Mouse (Mus musculus): Measurements from ENCODE around the gene Ttc9b. TPM values are rescaled to one million over a fixed set of nuclear protein-coding genes. Genes with fewer than 3 reads are reported as not detected.
"Not testable (repeated sequence)": the region's sequence is repeated elsewhere in the genome, so short reads cannot be mapped to it uniquely, and the experiment has no call there.

Gene Ttc9b
- polyA plus RNA-seq, 1 experiment from 2014 or later: 12.6 TPM

DNA sequence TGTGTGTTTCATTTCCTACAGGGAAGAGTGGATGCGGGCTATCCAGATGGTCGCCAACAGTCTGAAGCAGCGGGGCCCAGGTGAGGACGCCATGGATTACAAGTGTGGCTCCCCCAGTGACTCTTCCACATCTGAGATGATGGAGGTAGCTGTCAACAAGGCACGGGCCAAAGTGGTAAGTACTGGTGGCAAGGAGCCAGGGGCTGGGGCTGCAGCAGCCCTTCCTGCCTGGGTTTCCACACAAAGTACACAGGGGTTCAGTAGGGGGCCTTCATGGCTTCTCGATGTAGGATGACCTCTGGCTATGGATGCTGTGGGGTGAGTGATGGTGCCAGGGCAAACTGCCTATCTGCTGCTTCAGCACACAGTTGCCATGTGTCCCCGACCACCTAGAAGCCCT lies 24.9 kb upstream of the Ttc9b start:
- not testable (repeated sequence) for ATAC-seq (replicated peaks; ENCODE audit: low FRiP score); H3K4me1 ChIP-seq (replicated peaks; ENCODE audit: control insufficient read depth, insufficient read depth, low read length); H3K27me3 ChIP-seq (ENCODE audit: control insufficient read depth, insufficient read depth, low read length); H3K9me3 ChIP-seq (ENCODE audit: control insufficient read depth, low read length); H3K36me3 ChIP-seq (ENCODE audit: control insufficient read depth, insufficient read depth, low read length); H3K4me3 ChIP-seq (ENCODE audit: low read depth, low read length); H3K27ac ChIP-seq (ENCODE audit: low read depth, low read length); H3K9ac ChIP-seq (ENCODE audit: low read length); DNase-seq (ENCODE audit: low spot score); H3K4me2 ChIP-seq (ENCODE audit: low read depth, low read length, severe bottlenecking)
- 93% methylated on average over 7 of the region's 7 CpGs for WGBS

- Histone ChIP-seq H3K9ac (ENCODE audit: low read length) (no peak overlapping the region), H3K27ac (ENCODE audit: low read depth, low read length) (no peak overlapping the region), H3K4me1 (replicated peaks; ENCODE audit: control insufficient read depth, insufficient read depth, low read length) (no peaks in the 10 kb centered on the region), H3K9me3 (ENCODE audit: control insufficient read depth, low read length) (no peaks in the 10 kb centered on the region), H3K4me2 (ENCODE audit: low read depth, low read length, severe bottlenecking) (no peak overlapping the region), H3K27me3 (ENCODE audit: control insufficient read depth, insufficient read depth, low read length) (no peaks in the 10 kb centered on the region), H3K36me3 (ENCODE audit: control insufficient read depth, insufficient read depth, low read length) (peaks cover 2% of the 10 kb centered on the region; the same call in 1 of the 2 replicates), H3K4me3 (ENCODE audit: low read depth, low read length) (no peak overlapping the region)
- no peak for ATAC-seq (replicated peaks; ENCODE audit: low FRiP score)
- WGBS: 93% methylated on average over 4 of the region's 4 CpGs
- no peak for DNase-seq (ENCODE audit: low spot score)
These were observed 22.3 kb upstream of the Ttc9b start for GRCm38 (mm10) chr7:27631439-27631838.

- DNase-seq (ENCODE audit: low spot score) (no peak), ATAC-seq (replicated peaks; ENCODE audit: low FRiP score) (no peak)
- Histone ChIP-seq H3K4me3 (ENCODE audit: low read depth, low read length) (no peak overlapping the region), H3K4me1 (replicated peaks; ENCODE audit: control insufficient read depth, insufficient read depth, low read length) (no peaks in the 10 kb centered on the region), H3K9ac (ENCODE audit: low read length) (no peak overlapping the region), H3K36me3 (ENCODE audit: control insufficient read depth, insufficient read depth, low read length) (peaks cover 2% of the 10 kb centered on the region; the same call in 1 of the 2 replicates), H3K27ac (ENCODE audit: low read depth, low read length) (no peak overlapping the region), H3K4me2 (ENCODE audit: low read depth, low read length, severe bottlenecking) (no peak overlapping the region), H3K9me3 (ENCODE audit: control insufficient read depth, low read length) (no peaks in the 10 kb centered on the region), H3K27me3 (ENCODE audit: control insufficient read depth, insufficient read depth, low read length) (no peaks in the 10 kb centered on the region)
- WGBS: 93% methylated on average over 6 of the region's 6 CpGs
These were observed 20.5 kb upstream of the Ttc9b start for GRCm38 (mm10) chr7:27633166-27633565.

DNA sequence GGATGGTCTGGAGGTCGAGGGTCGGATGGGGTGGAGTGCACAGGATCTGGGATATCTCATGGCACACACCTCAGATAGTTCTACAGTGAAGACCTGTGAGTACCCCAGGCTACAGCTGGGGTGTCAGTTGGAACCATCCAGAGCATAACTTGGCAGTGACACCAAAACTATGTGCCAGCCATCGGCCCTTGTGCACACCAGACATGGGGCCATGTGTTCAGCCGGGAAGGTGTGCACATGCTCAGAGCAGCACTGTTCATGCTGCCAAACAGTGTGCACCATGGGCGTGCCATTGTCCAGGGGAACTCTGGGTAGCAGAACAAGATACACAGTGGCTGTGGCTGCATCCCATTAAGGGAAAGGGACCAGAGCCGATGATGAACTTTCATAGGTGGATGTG lies 19.0 kb upstream of the Ttc9b start:
- H3K9me3 ChIP-seq (ENCODE audit: control insufficient read depth, low read length): no peaks in the 10 kb centered on the region
- no peak overlapping the region for H3K9ac ChIP-seq (ENCODE audit: low read length)
- H3K27me3 ChIP-seq (ENCODE audit: control insufficient read depth, insufficient read depth, low read length): no peaks in the 10 kb centered on the region
- WGBS: 96% methylated on average over 6 of the region's 6 CpGs
- ATAC-seq (replicated peaks; ENCODE audit: low FRiP score) (no peak), DNase-seq (ENCODE audit: low spot score) (no peak)
- no peak overlapping the region for H3K4me2 ChIP-seq (ENCODE audit: low read depth, low read length, severe bottlenecking)
- H3K36me3 ChIP-seq (ENCODE audit: control insufficient read depth, insufficient read depth, low read length): no peaks in the 10 kb centered on the region; the same call in 1 of the 2 replicates
- no peak overlapping the region for H3K27ac ChIP-seq (ENCODE audit: low read depth, low read length)
- H3K4me1 ChIP-seq (replicated peaks; ENCODE audit: control insufficient read depth, insufficient read depth, low read length): no peaks in the 10 kb centered on the region
- no peak overlapping the region for H3K4me3 ChIP-seq (ENCODE audit: low read depth, low read length)

GRCm38 (mm10) chr7:27635094-27635493 lies 18.6 kb upstream of the Ttc9b start:
- not testable (repeated sequence) for H3K36me3 ChIP-seq (ENCODE audit: control insufficient read depth, insufficient read depth, low read length); H3K4me1 ChIP-seq (replicated peaks; ENCODE audit: control insufficient read depth, insufficient read depth, low read length); DNase-seq (ENCODE audit: low spot score); H3K27ac ChIP-seq (ENCODE audit: low read depth, low read length); H3K4me3 ChIP-seq (ENCODE audit: low read depth, low read length); H3K9me3 ChIP-seq (ENCODE audit: control insufficient read depth, low read length); H3K9ac ChIP-seq (ENCODE audit: low read length); H3K4me2 ChIP-seq (ENCODE audit: low read depth, low read length, severe bottlenecking); H3K27me3 ChIP-seq (ENCODE audit: control insufficient read depth, insufficient read depth, low read length); ATAC-seq (replicated peaks; ENCODE audit: low FRiP score)
- WGBS: 95% methylated on average over 2 of the region's 2 CpGs

- no peak overlapping the region for H3K4me2 ChIP-seq (ENCODE audit: low read depth, low read length, severe bottlenecking)
- H3K36me3 ChIP-seq (ENCODE audit: control insufficient read depth, insufficient read depth, low read length): no peaks in the 10 kb centered on the region
- no peak overlapping the region for H3K27ac ChIP-seq (ENCODE audit: low read depth, low read length)
- WGBS: 48% methylated on average over 1 of the region's 1 CpGs
- no peaks in the 10 kb centered on the region for H3K4me1 ChIP-seq (replicated peaks; ENCODE audit: control insufficient read depth, insufficient read depth, low read length)
- no peaks in the 10 kb centered on the region for H3K9me3 ChIP-seq (ENCODE audit: control insufficient read depth, low read length)
- DNase-seq (ENCODE audit: low spot score) (no peak), ATAC-seq (replicated peaks; ENCODE audit: low FRiP score) (no peak)
- no peaks in the 10 kb centered on the region for H3K27me3 ChIP-seq (ENCODE audit: control insufficient read depth, insufficient read depth, low read length)
- H3K9ac ChIP-seq (ENCODE audit: low read length): no peak overlapping the region
- no peak overlapping the region for H3K4me3 ChIP-seq (ENCODE audit: low read depth, low read length)
These were observed 9.2 kb upstream of the Ttc9b start for GRCm38 (mm10) chr7:27644471-27644870.

DNA sequence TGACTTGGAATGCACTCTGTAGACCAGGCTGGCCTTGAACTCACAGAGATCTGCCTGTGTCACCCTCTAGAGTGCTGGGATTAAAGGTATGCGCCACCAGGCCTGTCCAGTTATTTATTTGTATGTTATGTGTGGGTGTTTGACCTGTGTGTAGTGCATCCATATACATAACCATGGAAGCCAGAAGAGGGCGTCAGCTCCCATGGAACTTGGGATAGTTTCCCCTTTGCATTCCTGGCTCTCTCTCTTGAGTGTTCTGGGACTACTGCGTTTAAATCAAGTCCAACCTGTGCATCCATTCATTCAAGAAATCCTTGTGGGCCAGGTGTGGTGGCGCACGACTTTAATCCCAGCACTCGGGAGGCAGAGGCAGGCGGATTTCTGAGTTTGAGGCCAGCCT lies 7.2 kb upstream of the Ttc9b start:
- no peak for DNase-seq (ENCODE audit: low spot score)
- WGBS: 89% methylated on average over 7 of the region's 7 CpGs
- ATAC-seq (replicated peaks; ENCODE audit: low FRiP score): no peak
- H3K27me3 ChIP-seq (ENCODE audit: control insufficient read depth, insufficient read depth, low read length): no peaks in the 10 kb centered on the region
- no peaks in the 10 kb centered on the region for H3K4me1 ChIP-seq (replicated peaks; ENCODE audit: control insufficient read depth, insufficient read depth, low read length)
- no peak overlapping the region for H3K4me2 ChIP-seq (ENCODE audit: low read depth, low read length, severe bottlenecking)
- no peak overlapping the region for H3K4me3 ChIP-seq (ENCODE audit: low read depth, low read length)
- H3K9me3 ChIP-seq (ENCODE audit: control insufficient read depth, low read length): no peaks in the 10 kb centered on the region
- H3K9ac ChIP-seq (ENCODE audit: low read length): no peak overlapping the region
- H3K27ac ChIP-seq (ENCODE audit: low read depth, low read length): no peak overlapping the region
- no peaks in the 10 kb centered on the region for H3K36me3 ChIP-seq (ENCODE audit: control insufficient read depth, insufficient read depth, low read length)

GRCm38 (mm10) chr7:27647281-27648002 lies 6.3 kb upstream of the Ttc9b start:
- 84% methylated on average over 6 of the region's 6 CpGs for WGBS
- no peak for DNase-seq (ENCODE audit: low spot score)
- no peak overlapping the region for H3K4me2 ChIP-seq (ENCODE audit: low read depth, low read length, severe bottlenecking)
- ATAC-seq (replicated peaks; ENCODE audit: low FRiP score): no peak
- H3K9ac ChIP-seq (ENCODE audit: low read length): no peak overlapping the region
- H3K4me1 ChIP-seq (replicated peaks; ENCODE audit: control insufficient read depth, insufficient read depth, low read length): no peaks in the 10 kb centered on the region
- H3K4me3 ChIP-seq (ENCODE audit: low read depth, low read length): no peak overlapping the region
- no peaks in the 10 kb centered on the region for H3K9me3 ChIP-seq (ENCODE audit: control insufficient read depth, low read length)
- no peak overlapping the region for H3K27ac ChIP-seq (ENCODE audit: low read depth, low read length)
- no peaks in the 10 kb centered on the region for H3K36me3 ChIP-seq (ENCODE audit: control insufficient read depth, insufficient read depth, low read length)
- no peaks in the 10 kb centered on the region for H3K27me3 ChIP-seq (ENCODE audit: control insufficient read depth, insufficient read depth, low read length)

DNA sequence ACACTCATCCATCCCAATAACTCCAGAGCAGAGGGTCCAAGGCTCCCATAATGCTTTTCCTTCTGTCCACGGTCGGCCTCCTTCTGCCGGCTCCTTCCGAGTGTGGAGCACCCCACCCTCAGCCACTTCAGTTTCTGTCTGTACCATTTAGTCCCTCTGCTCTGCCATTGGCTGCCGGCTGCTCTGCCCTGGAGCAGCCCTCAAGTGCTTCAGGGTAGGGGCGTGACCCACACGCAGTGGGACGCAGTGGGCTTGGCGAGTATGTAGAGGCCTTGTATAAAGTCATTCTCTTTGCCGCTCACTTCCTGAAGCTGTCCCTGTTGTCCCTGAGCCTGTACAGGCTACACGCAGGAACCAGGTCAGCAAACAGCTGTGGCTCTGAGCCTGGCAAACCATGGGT lies 4.0 kb upstream of the Ttc9b start:
- H3K4me1 ChIP-seq (replicated peaks; ENCODE audit: control insufficient read depth, insufficient read depth, low read length): no peaks in the 10 kb centered on the region
- H3K9me3 ChIP-seq (ENCODE audit: control insufficient read depth, low read length): no peaks in the 10 kb centered on the region
- DNase-seq (ENCODE audit: low spot score): no peak
- no peak overlapping the region for H3K9ac ChIP-seq (ENCODE audit: low read length)
- H3K27me3 ChIP-seq (ENCODE audit: control insufficient read depth, insufficient read depth, low read length): peaks cover 13% of the 10 kb centered on the region
- H3K4me3 ChIP-seq (ENCODE audit: low read depth, low read length): no peak overlapping the region
- H3K36me3 ChIP-seq (ENCODE audit: control insufficient read depth, insufficient read depth, low read length): no peaks in the 10 kb centered on the region
- 93% methylated on average over 11 of the region's 11 CpGs for WGBS
- no peak overlapping the region for H3K27ac ChIP-seq (ENCODE audit: low read depth, low read length)
- H3K4me2 ChIP-seq (ENCODE audit: low read depth, low read length, severe bottlenecking): no peak overlapping the region
- ATAC-seq (replicated peaks; ENCODE audit: low FRiP score): no peak

All from forebrain, embryonic 11.5 days (tissue).